19 mouse cellular contexts compared by ENCODE assay signal in the genomic region with DNA sequence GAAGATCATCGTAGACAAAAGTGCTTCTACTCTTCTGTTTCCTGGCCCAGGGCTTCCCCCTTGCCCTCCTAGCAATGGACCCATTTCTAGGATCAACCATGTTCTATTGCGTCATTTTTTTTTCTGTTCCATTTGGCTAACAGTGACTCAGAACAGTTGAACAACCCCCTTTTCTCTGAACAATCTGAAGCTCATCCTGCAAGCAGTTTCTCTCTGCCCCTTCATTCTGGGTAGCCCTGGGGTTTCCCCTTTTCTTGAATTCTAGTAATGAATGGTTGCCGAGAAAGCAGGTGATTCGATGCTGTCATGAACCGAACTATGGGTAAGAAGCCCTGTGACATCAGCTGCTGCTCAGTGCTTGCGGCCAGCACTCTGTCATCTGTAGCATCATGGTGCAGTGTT.
A peak's percentile ranks its signal among the peaks of the same experiment; 100 is the strongest.
DNase-seq lines count a peak whose midpoint lies in the region; ATAC-seq and TF ChIP-seq lines count a peak whose summit lies in the region.
"Had no signal": no experiment of that assay in that cellular context is flagged by ENCODE, and none has a peak within 500 bp of the region (broad histone marks: within the 10 kb centered on the region; RNA-seq: fewer than 3 reads in every experiment).

No protein-coding gene starts in this region.

- TF ChIP-seq POLR2A in CH12.LX (IDR thresholded peaks at IDR 0.05; ENCODE audit: low read depth, low read length): peak; percentile 66

- no peak for TF ChIP-seq CTCF in CH12.LX (conservative IDR thresholded peaks at IDR 0.05 in 1 of 2, IDR thresholded peaks at IDR 0.05 in 1 of 2; ENCODE audit: low read depth in 2 of 2, low read length in 2 of 2)

- peak; percentile 38 for TF ChIP-seq RAD21 in CH12.LX (IDR thresholded peaks at IDR 0.05; ENCODE audit: low read depth, low read length)

- H3K4me3 ChIP-seq in CH12.LX (replicated peaks in 1 of 3; ENCODE audit: low read depth in 2 of 3, low read length in 2 of 3, poor library complexity in 1 of 3): no peak overlapping the region
- H3K4me3 ChIP-seq: embryonic facial prominence, embryonic 12.5 days; forebrain, embryonic 15.5 days; heart, embryonic 15.5 days; hindbrain, embryonic 15.5 days; intestine, embryonic 15.5 days had no signal

- TF ChIP-seq EP300 in CH12.LX (IDR thresholded peaks at IDR 0.05; ENCODE audit: low read length): peak; percentile 99

- dilution Hi-C loops in CH12.LX (cut with MboI; ENCODE audit: extremely low pct_ligation_motif_present, extremely low pct_unique_long_range_greater_than_20kb, low sequenced_read_pairs): no loop called here

- peak overlapping the region; percentile 61 for H3K9ac ChIP-seq in CH12.LX (ENCODE audit: insufficient read depth, low read depth)
- H3K9ac ChIP-seq: embryonic facial prominence, embryonic 12.5 days; forebrain, embryonic 15.5 days; heart, embryonic 15.5 days; hindbrain, embryonic 15.5 days; intestine, embryonic 15.5 days had no signal

- no peaks in the 10 kb centered on the region for H3K27me3 ChIP-seq in CH12.LX (replicated peaks)
- H3K27me3 ChIP-seq: embryonic facial prominence, embryonic 12.5 days; forebrain, embryonic 15.5 days; heart, embryonic 15.5 days; hindbrain, embryonic 15.5 days; intestine, embryonic 15.5 days had no signal

- H3K9me3 ChIP-seq in CH12.LX (replicated peaks; ENCODE audit: low read length): peaks cover 9% of the 10 kb centered on the region
- H3K9me3 ChIP-seq: embryonic facial prominence, embryonic 12.5 days; forebrain, embryonic 15.5 days; heart, embryonic 15.5 days; hindbrain, embryonic 15.5 days; intestine, embryonic 15.5 days had no signal

- in situ Hi-C loops in CH12.LX (cut with MboI; ENCODE audit: low pct_ligation_motif_present, low pct_unique_long_range_greater_than_20kb, low sequenced_read_pairs): no loop called here

- 0 out of 2 replicates have a peak, but pooled peaks have one; percentile 8 for ATAC-seq in common myeloid progenitor, adult 5-6 weeks (replicated peaks; ENCODE audit: low read depth, poor library complexity, severe bottlenecking)
- peak; percentile 37 for ATAC-seq in megakaryocyte, adult 5-6 weeks (ENCODE audit: poor library complexity, severe bottlenecking)
- ATAC-seq: forebrain, embryonic 15.5 days; intestine, embryonic 15.5 days had no signal

- H3K4me2 ChIP-seq in CH12.LX (ENCODE audit: insufficient read depth, low read depth, poor library complexity, severe bottlenecking): peak overlapping the region; percentile 69
- H3K4me2 ChIP-seq: embryonic facial prominence, embryonic 12.5 days; forebrain, embryonic 15.5 days; heart, embryonic 11.5 days; heart, embryonic 15.5 days; hindbrain, embryonic 15.5 days; intestine, embryonic 15.5 days had no signal

- no peaks in the 10 kb centered on the region for H3K79me2 ChIP-seq in CH12.LX (replicated peaks; ENCODE audit: control insufficient read depth, extremely low read depth, insufficient read depth, poor library complexity, severe bottlenecking)

- peaks cover 15 to 27% of the 10 kb centered on the region in 2 experiments for H3K4me1 ChIP-seq in CH12.LX (ENCODE audit: control insufficient read depth in 1 of 2, insufficient read depth in 2 of 2)
- H3K4me1 ChIP-seq: embryonic facial prominence, embryonic 12.5 days; forebrain, embryonic 15.5 days; heart, embryonic 15.5 days; hindbrain, embryonic 15.5 days; intestine, embryonic 15.5 days had no signal

- no peaks in the 10 kb centered on the region for H3K36me3 ChIP-seq in CH12.LX (replicated peaks in 1 of 2; ENCODE audit: control insufficient read depth in 1 of 2, insufficient read depth in 1 of 2, low read length in 1 of 2)
- H3K36me3 ChIP-seq: embryonic facial prominence, embryonic 12.5 days; forebrain, embryonic 15.5 days; heart, embryonic 15.5 days; hindbrain, embryonic 15.5 days; intestine, embryonic 15.5 days had no signal

- peak; percentile 56 for DNase-seq in 416B (ENCODE audit: low read depth)
- peak; percentile 100 for DNase-seq in CH12.LX (ENCODE audit: extremely low read depth)
- DNase-seq in kidney, adult 18-20 months: no peak
- DNase-seq in urinary bladder, postnatal 10 days (ENCODE audit: low spot score): no peak
- no peak for DNase-seq in thymus, postnatal 25 days
- DNase-seq: adrenal gland, postnatal 14 days; cerebellum, adult 2 months; cerebellum, postnatal 10 days; gastrocnemius, postnatal 36 days; heart, adult 18-20 months; heart, postnatal 36 days had no signal

- peak overlapping the region; percentile 98 for H3K27ac ChIP-seq in CH12.LX (ENCODE audit: insufficient read depth, low read depth)
- H3K27ac ChIP-seq: embryonic facial prominence, embryonic 12.5 days; forebrain, embryonic 15.5 days; heart, embryonic 15.5 days; hindbrain, embryonic 15.5 days; intestine, embryonic 15.5 days had no signal

TF ChIP-seq in CH12.LX, 34 proteins besides CTCF, POLR2A, EP300 and RAD21:
- peak; percentile 90 for TF ChIP-seq MYC (IDR thresholded peaks at IDR 0.05; ENCODE audit: low read depth, low read length)
- TF ChIP-seq RCOR1 (conservative IDR thresholded peaks at IDR 0.05; ENCODE audit: low read depth, low read length): peak; percentile 97
- TF ChIP-seq ELF1 (IDR thresholded peaks at IDR 0.05; ENCODE audit: low read depth, low read length): peak; percentile 63
- TF ChIP-seq TBP (conservative IDR thresholded peaks at IDR 0.05; ENCODE audit: low read depth, low read length): peak; percentile 74
- peak; percentile 98 for TF ChIP-seq TCF12 (IDR thresholded peaks at IDR 0.05; ENCODE audit: low read depth, low read length)
- TF ChIP-seq MAFK (IDR thresholded peaks at IDR 0.05; ENCODE audit: insufficient replicate concordance, low read length): peak; percentile 77
- peak; percentile 95 for TF ChIP-seq MAZ (IDR thresholded peaks at IDR 0.05; ENCODE audit: low read depth, low read length)
- TF ChIP-seq CHD1 (IDR thresholded peaks at IDR 0.05; ENCODE audit: low read depth, low read length): peak; percentile 91; the same call in 1 of the 2 replicates
- peak; percentile 99 for TF ChIP-seq IRF4 (IDR thresholded peaks at IDR 0.05; ENCODE audit: low read depth, low read length)
- TF ChIP-seq PAX5 (IDR thresholded peaks at IDR 0.05; ENCODE audit: low read length): no peak
- no peak for TF ChIP-seq ZMIZ1 (IDR thresholded peaks at IDR 0.05; ENCODE audit: low read depth, low read length)
- peak; percentile 98 for TF ChIP-seq SIN3A (IDR thresholded peaks at IDR 0.05; ENCODE audit: low read length)
- peak; percentile 99 for TF ChIP-seq JUN (IDR thresholded peaks at IDR 0.05; ENCODE audit: insufficient read depth, low read depth, low read length)
- TF ChIP-seq GABPA (IDR thresholded peaks at IDR 0.05; ENCODE audit: insufficient replicate concordance, low read depth, low read length): peak; percentile 60
- TF ChIP-seq NELFE (IDR thresholded peaks at IDR 0.05; ENCODE audit: low read depth, low read length): peak; percentile 81; the same call in 1 of the 2 replicates
- TF ChIP-seq SMC3 (IDR thresholded peaks at IDR 0.05; ENCODE audit: low read depth, low read length): peak; percentile 40
- TF ChIP-seq ETS1 (conservative IDR thresholded peaks at IDR 0.05; ENCODE audit: low read depth, low read length): peak; percentile 100
- TF ChIP-seq HCFC1 (IDR thresholded peaks at IDR 0.05; ENCODE audit: low read depth, low read length): peak; percentile 49; the same call in 1 of the 2 replicates
- TF ChIP-seq MEF2A (IDR thresholded peaks at IDR 0.05; ENCODE audit: borderline replicate concordance, low read depth, low read length): peak; percentile 99
- peak; percentile 90; the same call in 1 of the 2 replicates for TF ChIP-seq MAX (IDR thresholded peaks at IDR 0.05; ENCODE audit: low read length)
- TF ChIP-seq JUND (conservative IDR thresholded peaks at IDR 0.05; ENCODE audit: low read depth, low read length): peak; percentile 100
- peak; percentile 95 for TF ChIP-seq CHD2 (IDR thresholded peaks at IDR 0.05; ENCODE audit: low read length)
- peak; percentile 89 for TF ChIP-seq MXI1 (IDR thresholded peaks at IDR 0.05; ENCODE audit: low read depth, low read length)
- peak; percentile 43 for TF ChIP-seq USF1 (IDR thresholded peaks at IDR 0.05; ENCODE audit: low read depth, low read length)
- peak; percentile 66; the same call in 1 of the 2 replicates for TF ChIP-seq POLR2AphosphoS2 (IDR thresholded peaks at IDR 0.05; ENCODE audit: low read depth, low read length)
- TF ChIP-seq KAT2A (IDR thresholded peaks at IDR 0.05; ENCODE audit: insufficient replicate concordance, low read length): 0 out of 2 replicates have a peak, but pooled peaks have one; percentile 72
- TF ChIP-seq ZNF384 (IDR thresholded peaks at IDR 0.05; ENCODE audit: low read depth, low read length): peak; percentile 95
- peak; percentile 93 for TF ChIP-seq BHLHE40 (IDR thresholded peaks at IDR 0.05; ENCODE audit: low read depth, low read length)
- TF ChIP-seq USF2 (conservative IDR thresholded peaks at IDR 0.05; ENCODE audit: low read depth, low read length): peak; percentile 36; the same call in 1 of the 2 replicates
- TF ChIP-seq ZKSCAN1 (IDR thresholded peaks at IDR 0.05; ENCODE audit: borderline replicate concordance, low read depth, low read length): no peak
- peak; percentile 75; the same call in 1 of the 2 replicates for TF ChIP-seq E2F4 (IDR thresholded peaks at IDR 0.05; ENCODE audit: insufficient replicate concordance, low read depth, low read length)
- TF ChIP-seq NRF1 (IDR thresholded peaks at IDR 0.05; ENCODE audit: low read depth, low read length): peak; percentile 54
- no peak for TF ChIP-seq ZC3H11A (IDR thresholded peaks at IDR 0.05; ENCODE audit: low read depth, low read length)
- 0 out of 2 replicates have a peak, but pooled peaks have one; percentile 28 for TF ChIP-seq UBTF (IDR thresholded peaks at IDR 0.05; ENCODE audit: low read depth, low read length)

Comparison
In these comparisons a context has a peak if more than half of its experiments do, and no peak if none do; other contexts are left out.
1. DNase-seq: peak in 416B (single experiment) and CH12.LX (single experiment); none in kidney, adult 18-20 months (single experiment), urinary bladder, postnatal 10 days (single experiment) and thymus, postnatal 25 days (single experiment).